Mouse (Mus musculus) kidney, embryonic 15.5 days (tissue): Measurements from ENCODE around the gene Rabl6. TPM values are rescaled to one million over a fixed set of nuclear protein-coding genes. Genes with fewer than 3 reads are reported as not detected.

Source experiments
- ATAC-seq: fragments of 200-750 bp; cut with Nextera tagmentation; replicated peaks from 2 replicates; pipeline ENCODE4 v1.8.0; 2017; ENCODE audit warnings: moderate TSS enrichment; ENCODE audit not compliant: low FRiP score
- H3K27ac ChIP-seq: fragments of 300-500 bp; sonication (generic); 2 replicates; pipeline ENCODE4 v1.5.1; 2015; ENCODE audit warnings: mild to moderate bottlenecking, inconsistent platforms
- H3K27me3 ChIP-seq: fragments of 300-500 bp; sonication (generic); 2 replicates; pipeline ENCODE4 v1.6.1; 2015; ENCODE audit warnings: inconsistent platforms
- H3K36me3 ChIP-seq: fragments of 300-500 bp; sonication (generic); 2 replicates; pipeline ENCODE4 v1.6.1; 2015; ENCODE audit warnings: inconsistent platforms
- H3K4me1 ChIP-seq: fragments of 300-500 bp; sonication (generic); 2 replicates; pipeline ENCODE4 v1.6.1; 2015; ENCODE audit warnings: inconsistent platforms
- H3K4me2 ChIP-seq: fragments of 300-500 bp; sonication (generic); 2 replicates; pipeline ENCODE4 v1.6.1; 2015; ENCODE audit warnings: moderate library complexity, mild to moderate bottlenecking, inconsistent platforms
- H3K4me3 ChIP-seq: fragments of 300-500 bp; sonication (generic); replicated peaks from 2 replicates; pipeline ENCODE4 v1.5.1; 2015; ENCODE audit warnings: mild to moderate bottlenecking, inconsistent platforms
- H3K9ac ChIP-seq: fragments of 300-500 bp; sonication (generic); 2 replicates; pipeline ENCODE4 v1.6.1; 2015; ENCODE audit warnings: mild to moderate bottlenecking, inconsistent platforms
- H3K9me3 ChIP-seq: fragments of 300-500 bp; sonication (generic); replicated peaks from 2 replicates; pipeline ENCODE4 v1.6.1; 2016; ENCODE audit warnings: inconsistent platforms
- whole genome bisulfite sequencing: fragments of 180-500 bp; shearing (Covaris S2); methylation state at CpG from one replicate; pipeline ENCODE4 v1.1.7; 2015; ENCODE audit warnings: mixed read lengths; 5-methylcytosine and 5-hydroxymethylcytosine counted together
- polyA plus RNA-seq: library from polyadenylated mRNA; unstranded; fragments of >200 nt; fragmentation: Nextera tagmentation; extraction: Ambion mirVana; gene quantifications from 2 replicates; pipeline ENCODE4 v1.2.1, GENCODE M21; 2015

Rabl6 gene
- polyA plus RNA-seq, 1 experiment from 2014 or later = 74.7 TPM

DNA sequence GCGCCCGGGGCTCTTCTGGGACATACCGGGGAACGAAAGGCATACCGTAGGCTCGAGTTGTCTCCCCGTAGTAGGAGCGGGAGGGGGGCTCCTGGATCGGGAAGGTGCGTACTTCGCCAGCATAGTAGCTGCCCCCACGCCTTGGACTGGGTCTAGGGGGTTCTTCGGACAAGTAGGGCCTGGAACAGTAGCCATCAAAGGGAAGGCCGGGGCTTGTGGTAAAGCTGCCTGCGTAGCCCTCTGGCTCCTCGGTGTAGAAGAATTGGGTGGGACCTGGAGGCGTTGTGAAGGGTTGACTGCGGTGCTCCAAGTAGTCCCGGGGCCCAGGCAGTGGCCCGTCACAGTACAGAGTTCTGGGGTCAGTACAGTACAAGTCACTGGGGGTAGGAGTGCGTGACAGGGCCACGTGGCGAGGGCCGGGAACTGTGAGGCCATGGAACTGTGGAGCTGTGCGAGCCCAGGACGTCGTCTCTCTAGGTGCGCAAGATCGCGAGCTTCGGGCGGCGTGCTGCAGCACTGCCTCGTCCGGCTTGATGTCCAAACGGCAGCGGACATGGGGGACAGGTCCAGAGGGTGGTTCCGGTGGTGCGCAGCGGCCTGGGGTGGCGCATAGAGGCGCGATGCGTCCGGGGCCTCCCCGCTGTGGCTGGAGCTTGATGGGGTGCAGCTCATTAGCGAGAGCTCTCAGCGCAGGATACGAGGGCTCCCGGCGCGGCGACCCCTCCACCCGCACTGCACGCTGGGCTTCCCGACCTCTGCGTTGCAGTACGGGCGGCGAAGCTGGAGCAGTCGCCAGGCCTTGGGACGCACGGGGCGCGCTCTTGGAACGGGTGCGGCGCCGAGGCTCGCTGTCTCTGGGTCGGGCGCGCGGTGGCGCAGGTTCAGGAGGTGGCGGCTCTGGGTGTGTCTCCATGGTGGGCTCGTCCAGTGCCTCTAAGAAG is 29.3 kb downstream of the Rabl6 start:
- peak overlapping the region; percentile 36 for H3K4me3 ChIP-seq

DNA sequence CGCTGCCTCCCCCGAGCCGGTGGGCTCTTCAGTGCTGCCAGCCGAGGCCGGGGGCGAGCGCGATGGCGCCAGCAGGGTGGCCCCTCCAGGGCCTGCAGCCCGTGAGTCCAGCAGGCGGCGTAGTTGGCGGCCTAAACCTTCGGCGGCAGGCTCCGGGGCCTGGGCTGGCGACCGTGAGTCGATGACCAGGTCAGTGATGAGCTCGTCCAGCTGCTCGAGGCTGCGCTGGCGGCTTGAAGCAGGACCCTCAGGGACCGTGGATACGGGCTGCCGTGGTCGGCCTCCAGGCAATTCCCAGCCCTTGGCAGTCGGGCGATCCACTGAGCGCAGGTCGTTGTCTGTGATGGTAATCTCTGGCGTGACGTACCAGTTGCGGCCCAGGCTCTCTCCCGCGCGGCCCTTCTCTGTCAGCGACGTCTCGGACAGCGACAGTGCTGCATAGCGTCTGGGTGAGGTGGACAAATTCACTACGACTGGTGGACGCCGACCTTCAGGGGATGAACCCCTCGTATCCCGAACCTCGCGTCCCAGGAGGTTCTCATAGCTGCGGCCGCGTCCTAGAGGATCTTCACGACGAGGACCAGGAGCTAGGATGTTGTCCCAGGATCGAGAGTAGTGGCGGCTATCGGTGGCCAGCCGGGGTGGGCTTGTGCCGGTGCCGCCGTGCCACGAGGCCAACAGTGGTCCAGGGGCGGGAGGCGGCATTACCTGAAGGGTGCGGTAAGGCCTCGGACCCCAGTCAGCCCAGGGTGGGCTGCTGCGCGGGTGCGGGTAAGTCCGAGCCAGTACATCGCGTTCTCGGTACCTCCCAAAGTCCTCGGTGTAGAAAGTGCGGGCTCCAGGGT is 30.1 kb downstream of the Rabl6 start:
- no peak for ATAC-seq
- H3K4me2 ChIP-seq = peak overlapping the region; percentile 56
- no peak overlapping the region for H3K27ac ChIP-seq
- H3K9ac ChIP-seq = no peak overlapping the region
- peak overlapping the region; percentile 36 for H3K4me3 ChIP-seq
- H3K36me3 ChIP-seq = peaks cover 4% of the 10 kb centered on the region
- H3K27me3 ChIP-seq = peaks cover 56% of the 10 kb centered on the region
- H3K9me3 ChIP-seq = no peaks in the 10 kb centered on the region
- WGBS = 5% methylated on average over 75 of the region's 75 CpGs
- H3K4me1 ChIP-seq = peaks cover 82% of the 10 kb centered on the region

More for the DNA sequence above, 29.3 kb downstream of the Rabl6 start:
- Histone ChIP-seq H3K4me2 (peak overlapping the region; percentile 56), H3K27ac (no peak overlapping the region), H3K4me1 (peaks cover 73% of the 10 kb centered on the region), H3K9ac (no peak overlapping the region), H3K9me3 (no peaks in the 10 kb centered on the region), H3K36me3 (peaks cover 12% of the 10 kb centered on the region), H3K27me3 (peaks cover 56% of the 10 kb centered on the region)
- 6% methylated on average over 69 of the region's 77 CpGs for whole genome bisulfite sequencing
- ATAC-seq = no peak

DNA sequence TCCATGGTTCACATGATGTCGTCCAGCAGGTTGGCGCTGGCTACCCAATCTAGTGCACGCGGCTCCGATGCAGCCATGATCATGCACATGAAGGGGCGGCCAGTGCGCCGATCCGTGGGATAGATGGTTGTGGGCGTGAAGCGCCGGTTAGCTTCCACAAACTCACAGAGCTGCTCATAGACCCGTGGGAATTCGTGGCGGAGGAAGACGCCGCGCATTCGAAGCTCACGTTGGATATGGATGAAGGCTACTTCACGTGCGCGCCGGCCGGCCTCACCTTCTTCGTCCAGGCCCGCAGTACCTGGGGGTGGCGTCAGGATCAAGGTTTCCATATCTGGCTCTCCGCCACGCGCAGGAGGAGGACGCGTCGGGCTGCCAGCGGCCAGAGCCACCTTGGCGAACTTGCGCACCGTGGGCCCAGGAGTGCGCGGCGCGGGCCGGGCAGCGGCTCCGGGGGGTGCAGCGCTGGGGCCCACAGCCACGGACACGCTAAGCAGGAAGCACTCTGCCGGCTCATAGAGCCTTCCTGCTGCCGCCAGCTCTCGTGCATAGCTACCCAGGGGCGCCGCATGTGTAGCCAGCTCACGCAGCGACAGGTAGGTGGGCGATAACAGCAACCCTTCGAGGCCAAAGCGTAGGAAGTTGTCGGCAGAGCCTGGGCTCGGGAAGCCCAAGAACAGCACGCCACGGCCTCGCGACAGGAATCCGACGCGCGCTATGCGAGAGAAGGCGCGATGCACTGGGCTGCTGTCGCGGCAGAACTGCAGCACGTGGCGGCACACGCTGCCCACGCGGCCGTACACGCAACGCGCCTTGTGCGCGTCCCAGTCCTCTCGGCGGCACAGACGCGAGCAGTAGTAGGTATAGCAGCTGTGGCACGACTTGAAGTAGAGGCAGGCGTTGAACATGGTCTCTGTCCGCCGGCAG is 31.1 kb downstream of the Rabl6 start:
- peaks cover 9% of the 10 kb centered on the region for H3K36me3 ChIP-seq

DNA sequence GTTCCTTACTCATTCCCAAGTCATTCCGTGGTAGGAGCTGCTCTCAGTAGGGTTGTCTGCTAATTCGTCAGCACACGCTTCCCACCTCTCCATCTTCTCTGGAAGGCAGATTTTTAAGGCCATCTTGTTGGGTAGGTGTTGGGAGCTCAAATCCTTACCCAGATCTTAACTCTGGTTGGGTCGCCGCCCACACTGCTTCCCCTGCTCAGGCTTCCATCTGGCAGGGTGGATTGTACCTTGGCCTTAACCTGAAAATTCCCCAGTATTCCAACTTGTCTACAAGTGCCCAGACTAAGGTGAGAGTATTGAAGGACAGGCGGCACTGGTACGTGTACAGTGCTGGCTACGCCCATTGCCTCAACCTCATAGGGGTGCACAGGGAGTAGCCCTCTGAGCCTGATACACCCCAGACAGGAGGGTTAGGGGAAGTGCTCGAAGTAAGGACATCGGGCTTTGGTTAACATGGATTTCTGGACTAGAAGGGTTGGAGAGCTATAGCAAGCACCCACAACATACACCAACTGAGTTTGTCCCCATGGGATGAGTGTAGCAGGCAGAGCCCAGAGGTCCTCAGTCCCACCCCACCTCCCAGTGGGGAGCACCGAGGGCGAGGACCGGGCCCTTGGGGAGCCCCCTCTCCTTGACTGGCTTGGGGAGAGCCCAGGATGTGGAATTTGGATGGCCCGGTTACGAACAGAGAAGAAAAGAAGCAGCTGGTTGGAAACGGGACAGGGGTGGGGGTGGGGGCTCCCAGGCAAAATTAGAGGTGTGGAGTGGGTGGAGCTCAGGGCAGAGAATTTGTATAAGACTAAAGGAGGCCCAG is 32.1 kb downstream of the Rabl6 start:
- ATAC-seq = no peak
- H3K4me2 ChIP-seq = peak overlapping the region; percentile 90; the same call in 1 of the 2 replicates
- no peak overlapping the region for H3K27ac ChIP-seq
- peaks cover 55% of the 10 kb centered on the region for H3K27me3 ChIP-seq
- 78% methylated on average over 16 of the region's 16 CpGs for WGBS
- H3K9me3 ChIP-seq = no peaks in the 10 kb centered on the region
- H3K36me3 ChIP-seq = peaks cover 18% of the 10 kb centered on the region
- no peak overlapping the region for H3K4me3 ChIP-seq
- no peak overlapping the region for H3K9ac ChIP-seq
- H3K4me1 ChIP-seq = peaks cover 67% of the 10 kb centered on the region

More for the DNA sequence above, 31.1 kb downstream of the Rabl6 start:
- Histone ChIP-seq H3K4me2 (peak overlapping the region; percentile 56), H3K4me3 (peak overlapping the region; percentile 36), H3K27me3 (peaks cover 56% of the 10 kb centered on the region), H3K9me3 (no peaks in the 10 kb centered on the region), H3K9ac (no peak overlapping the region), H3K27ac (no peak overlapping the region), H3K4me1 (peaks cover 76% of the 10 kb centered on the region)
- WGBS = 13% methylated on average over 92 of the region's 92 CpGs
- ATAC-seq = no peak

DNA sequence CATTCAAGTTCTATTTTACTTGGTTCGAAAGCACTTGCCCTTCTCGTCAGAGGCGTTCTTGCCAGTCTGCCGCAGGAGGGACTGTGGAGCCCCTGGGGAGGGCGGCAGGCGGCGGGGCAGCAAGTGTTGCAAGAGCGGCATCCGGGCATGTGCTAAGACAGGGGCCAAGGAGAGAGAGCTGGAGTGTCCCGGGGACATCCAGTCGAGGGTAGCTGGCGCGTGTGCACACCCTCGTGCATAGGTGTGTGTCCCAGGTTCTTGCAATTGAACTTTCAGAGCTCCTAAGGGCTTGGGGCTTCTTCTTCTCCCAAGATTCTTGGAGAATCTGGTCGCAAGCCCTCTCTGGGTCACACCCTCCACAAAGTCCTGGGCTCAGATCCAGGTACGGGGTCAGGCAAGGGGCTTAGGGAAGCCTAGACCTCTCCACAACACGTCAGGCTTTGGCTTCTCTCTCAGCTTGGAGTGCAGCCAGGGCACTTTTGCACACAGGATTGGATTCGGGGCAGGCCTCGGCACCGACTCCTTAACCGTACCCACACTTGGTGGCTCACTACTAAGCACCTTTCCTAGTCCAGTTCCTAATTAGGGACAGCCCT is 32.8 kb downstream of the Rabl6 start:
- Histone ChIP-seq H3K9me3 (no peaks in the 10 kb centered on the region), H3K36me3 (peaks cover 25% of the 10 kb centered on the region), H3K27ac (peak overlapping the region; percentile 95), H3K4me2 (peak overlapping the region; percentile 90), H3K9ac (peak overlapping the region; percentile 48; the same call in 1 of the 2 replicates), H3K4me3 (peak overlapping the region; percentile 65), H3K4me1 (peaks cover 60% of the 10 kb centered on the region), H3K27me3 (peaks cover 48% of the 10 kb centered on the region)
- ATAC-seq = no peak
- 17% methylated on average over 21 of the region's 21 CpGs for WGBS

DNA sequence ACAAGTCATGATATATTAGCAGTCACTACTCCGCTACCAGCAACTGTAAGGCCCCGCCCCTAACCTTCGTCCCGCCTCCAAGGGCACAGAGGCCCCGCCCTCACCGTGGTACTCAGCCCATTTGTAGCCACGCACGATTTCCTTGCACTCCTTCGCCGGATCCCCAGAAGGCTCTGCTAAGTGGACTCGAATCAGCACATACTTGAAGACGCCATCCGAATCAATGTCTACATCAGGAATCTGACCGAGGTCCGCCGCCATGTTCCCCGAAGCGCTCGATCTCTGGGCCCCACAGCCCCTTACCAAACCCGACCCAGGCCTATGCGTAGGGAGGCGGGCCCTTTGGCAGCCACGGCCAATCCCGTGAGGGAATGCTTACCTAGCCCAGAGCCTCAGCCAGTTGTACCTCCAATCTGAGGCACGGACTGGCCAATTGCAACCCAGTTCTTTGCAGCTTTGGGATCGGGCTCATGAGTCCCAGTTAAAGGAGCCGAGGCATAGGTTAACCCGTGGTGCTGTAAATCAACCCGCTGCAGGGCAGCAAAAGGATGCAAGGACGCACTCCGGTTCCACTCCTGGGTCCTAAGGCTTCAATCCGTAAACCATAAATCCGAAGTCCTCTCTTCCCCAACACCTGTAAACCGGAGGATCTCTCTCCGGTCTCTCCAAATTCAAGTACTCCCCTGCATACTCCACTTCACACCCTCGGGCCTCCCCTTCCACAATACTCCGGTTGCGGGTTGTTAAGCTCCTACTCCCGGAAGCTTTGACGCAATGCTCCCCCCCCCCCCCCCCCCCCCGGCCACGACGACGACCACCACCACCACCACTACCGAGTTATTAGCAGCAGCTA is 33.5 kb downstream of the Rabl6 start, which contains the start of the genes Mamdc4 and Phpt1:
TSS of gene Mamdc4 (minus strand) at position 267 of the 853 bp plus-strand sequence.
TSS of gene Phpt1 (minus strand) at position 646 of the 853 bp plus-strand sequence.
- peaks cover 56% of the 10 kb centered on the region for H3K4me1 ChIP-seq
- H3K4me2 ChIP-seq = peak within 1 kb of the TSS; percentile 90
- peaks cover 32% of the 10 kb centered on the region for H3K36me3 ChIP-seq

DNA sequence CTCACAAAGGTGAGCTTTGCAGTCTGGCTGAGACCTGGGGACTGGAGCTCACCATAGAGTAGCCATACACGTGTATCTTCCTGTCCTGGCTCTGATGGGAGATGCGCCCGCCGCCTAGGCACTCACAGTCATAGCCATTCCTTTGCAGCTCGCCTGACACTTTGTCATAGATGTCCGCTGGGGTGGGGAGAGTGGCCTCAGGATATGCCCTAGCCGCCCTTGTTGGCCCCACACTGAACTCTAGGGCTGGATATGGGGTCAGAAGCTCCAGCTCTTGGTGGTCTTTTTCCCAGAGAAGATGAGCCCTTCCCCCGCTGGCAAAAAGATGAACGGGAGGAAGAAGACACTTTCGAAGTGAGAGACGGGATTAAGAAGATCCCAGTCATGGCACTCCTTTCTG is 34.2 kb downstream of the Rabl6 start:
- no peak for ATAC-seq
- Histone ChIP-seq H3K4me2 (peak overlapping the region; percentile 90), H3K4me1 (peaks cover 49% of the 10 kb centered on the region), H3K4me3 (peak overlapping the region; percentile 65), H3K27me3 (peaks cover 34% of the 10 kb centered on the region), H3K27ac (peak overlapping the region; percentile 95), H3K9me3 (no peaks in the 10 kb centered on the region), H3K9ac (peak overlapping the region; percentile 64), H3K36me3 (peaks cover 39% of the 10 kb centered on the region)
- 11% methylated on average over 11 of the region's 11 CpGs for WGBS

More for the DNA sequence above, 33.5 kb downstream of the Rabl6 start, which contains the start of the genes Mamdc4 and Phpt1:
- H3K27ac ChIP-seq = peak within 1 kb of the TSS; percentile 95
- H3K9ac ChIP-seq = peak within 1 kb of the TSS; percentile 64
- peak; percentile 98 for ATAC-seq
- no peaks in the 10 kb centered on the region for H3K9me3 ChIP-seq
- under 1% methylated on average over 43 of the region's 45 CpGs for WGBS
- H3K4me3 ChIP-seq = peak within 1 kb of the TSS; percentile 65
- peaks cover 41% of the 10 kb centered on the region for H3K27me3 ChIP-seq

DNA sequence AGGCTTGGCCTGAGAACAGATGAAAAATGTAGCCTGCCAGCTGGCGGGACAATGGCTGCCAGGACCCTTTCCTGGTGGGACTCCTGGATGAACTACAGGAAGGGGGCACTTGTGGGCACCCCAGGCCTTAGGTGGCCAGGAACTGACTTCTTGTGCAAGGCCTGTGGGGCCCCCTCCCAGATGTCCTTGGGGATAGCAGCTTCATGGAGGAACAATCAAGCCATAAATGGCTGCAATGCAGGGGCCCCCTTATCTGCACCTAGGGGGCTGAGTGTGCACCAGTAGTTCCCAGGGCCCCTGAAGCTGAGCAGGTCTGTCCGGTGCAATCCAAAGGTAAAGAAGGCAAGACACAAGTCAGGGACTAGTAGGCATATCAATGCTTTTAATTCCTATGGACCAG is 35.3 kb downstream of the Rabl6 start:
- no peak for ATAC-seq

DNA sequence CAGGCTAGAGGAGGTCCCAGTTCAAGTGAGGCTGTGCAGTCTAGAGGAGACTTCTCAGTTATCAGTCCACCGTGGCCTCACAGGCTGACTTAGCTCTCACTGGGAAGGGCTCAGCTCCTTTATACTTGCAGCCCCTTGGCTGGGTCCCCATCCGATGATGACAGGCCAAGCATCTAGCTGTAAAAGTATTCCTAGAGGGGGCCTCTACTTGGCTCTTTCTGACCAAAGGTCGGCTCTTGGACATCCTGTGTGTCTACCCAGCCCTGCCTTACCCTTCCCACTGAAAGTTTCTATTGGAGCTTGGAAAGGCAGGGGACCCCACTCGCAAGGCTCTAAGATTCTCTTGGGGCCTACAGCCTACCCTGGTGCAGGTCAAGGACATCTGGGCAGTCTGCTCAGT is 37.1 kb downstream of the Rabl6 start:
- no peaks in the 10 kb centered on the region for H3K9me3 ChIP-seq
- no peak overlapping the region for H3K27ac ChIP-seq
- no peak overlapping the region for H3K4me2 ChIP-seq
- peaks cover 5% of the 10 kb centered on the region for H3K27me3 ChIP-seq
- no peak overlapping the region for H3K9ac ChIP-seq
- H3K36me3 ChIP-seq = peaks cover 67% of the 10 kb centered on the region
- WGBS = 90% methylated on average over 4 of the region's 4 CpGs
- H3K4me3 ChIP-seq = no peak overlapping the region
- no peak for ATAC-seq
- H3K4me1 ChIP-seq = peaks cover 25% of the 10 kb centered on the region

More for the DNA sequence above, 35.3 kb downstream of the Rabl6 start:
- Histone ChIP-seq H3K36me3 (peaks cover 50% of the 10 kb centered on the region), H3K27ac (no peak overlapping the region), H3K9me3 (no peaks in the 10 kb centered on the region), H3K27me3 (peaks cover 23% of the 10 kb centered on the region), H3K4me2 (peak overlapping the region; percentile 90; the same call in 1 of the 2 replicates), H3K9ac (no peak overlapping the region), H3K4me3 (0 out of 2 replicates have a peak overlapping the region, but pooled peaks have one; percentile 65), H3K4me1 (peaks cover 38% of the 10 kb centered on the region)
- WGBS = 76% methylated on average over 2 of the region's 2 CpGs
